Mouse (Mus musculus) kidney, adult 2 months (tissue): Measurements from ENCODE around the gene Rabif.

ENCODE experiments used
- CTCF ChIP-seq: fragments of 200-500 bp; conservative IDR thresholded peaks from 2 replicates; pipeline ENCODE4 v1.5.1; 2011; ENCODE audit warnings: low read depth, mild to moderate bottlenecking, control low read depth, low read length, moderate library complexity, mixed read lengths; ENCODE audit not compliant: insufficient read depth, insufficient read length
- POLR2A ChIP-seq: fragments of 200-500 bp; IDR thresholded peaks from one replicate; pipeline ENCODE4 v1.6.1; 2011; ENCODE audit warnings: low read depth, low read length, control low read depth

- TF ChIP-seq CTCF (peak; percentile 45), POLR2A (no peak)
Observed at GRCm38 (mm10) chr1:134524424-134524823, 30.0 kb downstream of the Rabif start.
